Mouse (Mus musculus): ENCODE results near the gene Stox2.

Stox2 gene

DNA sequence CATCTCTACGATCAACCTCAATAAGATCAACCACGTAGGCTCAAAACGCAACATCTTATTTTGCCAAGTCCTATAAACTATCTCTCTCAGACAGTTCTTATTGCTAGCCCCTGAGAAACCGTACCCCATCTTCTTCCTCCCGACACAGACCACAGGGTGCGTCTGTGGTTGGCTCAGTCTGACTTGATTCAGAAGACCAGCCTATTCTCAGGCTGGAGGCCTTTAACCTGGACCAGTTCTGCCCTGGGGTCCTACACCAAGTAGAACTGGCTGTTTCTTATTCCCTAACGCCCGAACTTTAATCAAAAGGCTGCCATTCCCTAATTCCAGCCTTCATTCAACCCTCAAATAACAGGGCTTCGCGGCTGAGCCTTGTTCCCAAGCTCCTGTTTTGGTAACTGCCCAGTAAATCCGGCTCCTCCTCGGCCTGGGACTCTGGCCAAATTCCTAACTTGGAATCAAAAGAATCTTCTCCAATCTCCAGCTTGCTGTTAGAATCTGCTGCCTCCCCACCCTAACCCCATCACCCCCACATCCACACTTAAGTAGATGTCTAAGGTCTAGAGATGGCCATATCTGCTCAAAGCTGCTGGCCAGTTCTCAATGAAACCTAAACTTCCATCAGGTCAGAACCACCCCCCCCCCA, 91.5 kb downstream of the Stox2 start:
- no peak for DNase-seq (ENCODE audit: low read depth, low spot score)

DNA sequence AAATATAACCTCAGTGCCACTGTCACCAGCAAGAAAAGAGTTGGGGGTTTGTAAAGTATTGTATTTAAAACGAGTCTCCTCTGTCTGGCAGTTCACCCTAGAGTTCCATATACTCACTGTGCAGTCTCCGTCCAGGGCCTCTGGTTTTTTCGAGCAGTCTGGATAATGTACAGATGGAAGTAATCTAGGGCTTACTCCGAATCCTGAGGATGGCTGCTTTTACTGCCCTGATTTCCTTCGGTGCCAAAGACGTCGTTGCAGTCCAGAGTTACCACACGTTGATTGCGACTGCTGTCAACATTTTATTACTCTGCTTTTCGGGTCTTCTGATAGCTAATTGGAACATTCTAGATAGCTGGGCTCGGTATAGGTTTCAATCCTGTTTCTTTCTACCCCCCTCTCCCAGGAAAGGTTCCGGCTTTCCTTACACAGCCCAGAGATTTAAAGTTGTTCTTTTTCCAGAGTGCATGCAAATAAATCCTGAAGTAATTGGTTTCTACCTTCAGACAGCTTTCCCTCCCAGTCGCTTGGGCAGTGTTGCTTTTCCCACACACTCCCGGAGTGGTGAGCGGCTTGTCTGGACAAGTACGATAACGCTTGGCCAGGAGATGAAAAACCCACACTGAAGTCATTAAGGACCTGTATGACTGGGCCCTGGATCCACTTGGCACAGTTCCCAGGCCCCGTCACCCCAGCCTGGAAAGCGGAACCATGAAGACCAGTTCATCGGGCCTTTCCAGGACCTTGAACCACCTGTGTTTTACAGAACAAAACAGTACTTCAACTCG, 94.1 kb downstream of the Stox2 start:
- no peak for DNase-seq (ENCODE audit: low read depth, low spot score)

DNA sequence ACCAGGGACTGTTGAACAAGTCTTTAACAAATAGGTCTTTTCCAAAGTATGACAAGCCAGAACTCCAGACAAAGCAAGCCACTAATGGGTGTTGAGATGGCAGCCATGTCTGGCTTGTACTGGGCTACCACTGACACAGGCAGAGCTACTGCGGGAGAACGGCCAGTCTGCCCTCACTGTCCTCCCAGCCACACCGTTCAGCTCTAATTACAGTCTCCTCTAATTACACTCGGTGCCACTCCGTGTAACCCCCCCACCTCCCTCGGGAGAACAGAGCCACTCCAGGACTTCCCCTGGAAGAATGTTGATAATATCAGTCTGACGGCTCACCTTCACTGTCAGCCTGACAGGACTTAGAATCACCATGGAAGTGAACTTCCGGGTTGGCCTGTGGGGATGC, 97.1 kb downstream of the Stox2 start:
- no peak for DNase-seq (ENCODE audit: low read depth, low spot score)

DNA sequence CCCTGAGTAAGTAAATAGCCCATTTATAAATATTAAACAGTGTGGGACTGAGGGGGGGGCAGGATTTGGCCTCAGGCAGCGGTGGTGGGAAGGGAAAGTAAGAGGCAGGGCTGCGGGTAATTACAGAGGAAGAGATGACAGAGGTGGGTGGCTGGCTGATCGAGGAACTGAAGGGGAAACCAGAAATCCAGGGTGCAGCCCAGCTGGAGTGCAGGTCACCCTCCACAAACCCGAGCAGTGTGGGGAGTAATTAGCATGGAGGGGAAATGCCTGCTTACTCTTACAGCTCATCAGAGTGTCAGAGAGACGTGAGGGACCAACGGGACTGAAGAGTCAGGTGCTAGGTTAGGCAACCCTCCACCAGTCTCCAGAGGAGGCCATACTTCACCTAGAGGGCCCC, 98.4 kb downstream of the Stox2 start:
- DNase-seq (ENCODE audit: low read depth, low spot score) = no peak

DNA sequence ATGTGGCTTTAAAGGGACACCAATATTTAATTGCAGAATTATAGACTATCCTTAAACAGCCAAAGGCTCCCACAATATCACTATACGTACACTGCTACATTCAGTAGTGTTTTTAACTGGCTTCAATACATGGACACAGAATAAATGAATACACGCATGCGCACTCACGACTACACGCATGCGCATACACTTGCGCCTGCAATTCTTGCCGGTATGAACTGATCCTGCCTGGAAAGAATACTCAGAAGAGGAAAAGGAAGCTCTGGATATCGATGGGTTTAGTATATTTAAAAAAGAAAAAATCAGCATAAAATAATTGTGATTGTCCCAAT, 100.4 kb downstream of the Stox2 start:
- DNase-seq (ENCODE audit: low read depth, low spot score) = no peak

DNA sequence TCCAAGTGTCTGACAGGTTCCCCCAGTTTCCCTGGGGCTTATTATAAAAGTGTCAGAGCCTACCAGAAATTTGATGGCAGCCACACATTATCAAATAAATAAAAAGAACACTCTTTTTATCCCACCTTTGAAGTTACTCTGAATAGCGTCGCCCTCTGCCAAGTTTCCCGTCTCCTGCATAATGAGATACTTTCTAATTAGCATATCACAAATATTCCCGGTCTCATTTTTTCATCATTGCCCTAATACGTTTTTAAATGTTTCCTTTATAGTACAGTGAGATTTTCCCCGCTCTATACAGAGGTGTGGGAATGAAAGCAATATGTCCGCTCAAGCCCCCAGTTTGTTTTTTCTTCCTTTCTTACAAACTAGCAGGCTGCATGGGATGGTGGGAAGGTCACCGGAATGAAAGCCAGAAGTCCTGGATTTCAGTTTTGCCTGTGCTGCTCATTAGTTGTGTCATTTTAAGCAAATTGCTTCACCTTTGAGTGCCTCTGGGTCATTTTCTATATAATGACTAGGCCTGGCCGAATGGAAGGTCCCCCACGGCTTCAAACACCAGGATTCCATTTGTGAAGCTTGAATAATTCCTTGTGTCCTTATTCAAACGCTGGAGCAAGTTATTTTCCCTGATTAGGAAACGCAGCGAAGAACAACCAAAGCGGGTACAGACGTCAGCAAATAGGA, 100.9 kb downstream of the Stox2 start:
- no peak for DNase-seq (ENCODE audit: low read depth, low spot score)

DNA sequence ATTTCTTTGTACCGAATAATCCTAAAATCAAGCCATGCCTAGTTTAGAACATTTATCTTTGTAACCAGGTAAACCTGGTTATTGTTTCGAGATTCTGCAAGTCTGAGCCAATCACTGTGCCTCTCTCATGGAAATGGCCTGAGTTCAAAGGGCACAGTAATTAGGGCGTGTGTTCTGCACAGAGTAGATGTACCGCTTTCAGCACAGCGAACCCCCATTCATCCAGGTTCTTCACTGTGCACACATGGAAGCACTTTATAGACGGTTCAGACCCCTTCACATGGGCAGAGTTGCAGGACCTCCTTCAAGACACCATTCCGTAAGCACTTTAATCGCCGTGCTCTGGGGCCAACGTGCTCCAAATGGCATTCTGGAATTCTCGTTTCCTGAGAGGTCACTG, 104.7 kb downstream of the Stox2 start:
- DNase-seq (ENCODE audit: low read depth, low spot score) = no peak

DNA sequence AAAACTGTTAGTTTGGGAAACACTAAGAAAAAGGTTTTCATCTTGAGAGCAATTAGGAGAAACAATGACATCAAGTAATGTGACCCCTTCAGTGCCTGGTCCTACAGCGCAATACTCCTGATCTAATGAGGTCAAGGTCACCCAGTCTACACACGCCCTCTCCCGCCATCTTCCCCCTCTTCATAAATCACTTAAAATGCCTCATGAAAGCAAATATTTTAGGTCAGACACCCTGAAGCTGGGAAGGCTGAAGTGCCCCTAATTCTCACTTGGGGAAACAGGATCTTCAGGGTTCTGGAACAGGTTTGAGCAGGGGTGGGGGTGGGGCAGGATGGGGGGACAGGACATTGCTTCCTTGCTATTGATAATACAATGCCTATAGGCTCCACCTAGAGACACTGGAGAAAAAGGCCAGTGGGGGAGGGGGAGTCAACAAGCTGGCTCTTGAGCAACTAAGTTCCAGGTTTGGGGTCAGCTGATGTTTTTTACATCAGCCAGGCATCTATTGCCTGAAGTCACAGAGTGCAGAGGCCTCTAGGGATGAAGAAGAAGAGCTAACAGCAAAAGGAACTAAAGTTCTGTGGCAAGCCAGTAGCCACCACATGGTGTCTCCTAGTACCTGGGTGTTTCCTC, 107.4 kb downstream of the Stox2 start:
- DNase-seq (ENCODE audit: low read depth, low spot score) = no peak

DNA sequence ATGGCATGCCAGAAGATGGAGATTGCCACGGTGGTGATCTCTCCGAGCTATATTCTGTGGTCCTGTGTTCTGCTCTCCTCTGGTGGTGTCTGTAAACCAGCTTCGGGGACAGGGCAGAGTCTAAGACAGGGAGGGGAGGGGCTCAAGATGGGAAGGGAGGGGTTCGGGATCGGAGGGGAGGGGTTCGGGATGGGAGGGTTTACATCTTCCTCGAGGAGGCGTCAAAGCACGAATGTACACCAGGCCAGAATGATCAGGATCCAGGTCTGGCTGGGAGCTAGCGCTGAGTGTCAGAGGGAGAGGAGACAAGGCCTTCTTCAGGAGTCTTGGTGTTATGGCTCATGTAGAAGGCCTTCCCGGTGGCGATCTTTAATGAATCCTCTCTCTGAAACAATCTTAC, 109.7 kb downstream of the Stox2 start:
- DNase-seq (ENCODE audit: low read depth, low spot score) = no peak

DNA sequence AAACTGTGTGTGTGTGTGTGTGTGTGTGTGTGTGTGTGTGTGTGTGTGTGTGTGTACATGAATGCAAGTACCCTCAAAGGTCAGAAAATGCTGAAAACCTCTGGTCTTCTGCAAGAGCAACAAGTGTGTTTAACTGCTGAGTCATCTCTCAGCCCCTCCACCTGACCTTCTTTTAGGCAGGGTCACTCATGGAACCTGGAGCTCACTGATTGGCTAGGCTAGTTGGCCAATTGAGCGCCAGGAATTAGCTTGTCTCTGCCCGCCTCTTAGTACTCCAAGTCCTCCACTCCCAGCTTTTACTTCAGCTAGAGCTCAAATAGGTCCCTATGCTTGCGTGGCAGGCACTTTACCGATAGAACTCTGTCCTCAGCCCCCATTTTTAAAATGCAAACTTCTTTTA, 110.2 kb downstream of the Stox2 start:
- DNase-seq (ENCODE audit: low read depth, low spot score) = no peak

DNA sequence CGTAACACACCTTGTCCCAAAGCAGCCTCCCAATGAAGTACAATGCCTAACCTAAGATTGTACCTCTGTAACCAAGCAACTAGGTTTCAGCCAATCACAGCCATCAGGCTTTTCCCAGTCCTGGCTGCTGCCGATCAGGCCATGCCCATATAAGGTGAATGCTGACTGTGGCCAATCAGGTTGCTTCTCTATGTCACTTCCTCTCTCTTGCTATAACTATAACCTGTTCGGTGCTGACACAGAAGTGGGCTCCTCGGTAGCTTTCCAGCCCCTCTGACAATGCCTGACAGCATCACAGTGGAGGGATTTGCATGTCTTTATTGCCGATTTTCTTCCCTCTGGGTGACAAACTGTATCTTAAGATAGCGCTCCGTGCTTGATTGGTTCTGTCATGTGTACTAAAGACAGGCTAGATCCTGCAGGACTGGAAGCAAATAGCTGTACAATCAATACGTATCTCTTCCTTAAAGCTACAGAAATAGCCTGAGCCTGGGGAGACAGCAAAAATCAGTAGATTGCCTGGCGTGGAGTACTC, 111.9 kb downstream of the Stox2 start:
- DNase-seq (ENCODE audit: low read depth, low spot score) = no peak

DNA sequence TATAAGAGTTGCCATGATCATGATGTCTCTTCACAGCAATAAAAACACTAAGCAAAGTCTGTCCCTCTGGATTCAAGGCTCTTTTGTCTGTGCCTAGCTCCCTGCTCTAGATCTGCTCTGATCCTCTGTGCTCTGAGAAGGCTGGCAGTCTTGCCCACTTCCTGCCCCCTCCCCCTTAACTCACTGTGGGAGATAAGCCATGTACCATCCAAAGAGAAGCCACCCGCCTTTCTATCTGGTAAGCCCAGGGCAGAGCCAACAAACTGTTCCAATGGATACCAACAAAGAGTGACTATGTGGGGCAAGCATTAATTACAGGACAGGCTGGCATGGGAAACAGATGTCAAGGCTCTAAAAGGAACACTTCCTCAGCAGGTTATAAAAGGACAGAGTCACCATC, 113.2 kb downstream of the Stox2 start:
- DNase-seq (ENCODE audit: low read depth, low spot score) = no peak

DNA sequence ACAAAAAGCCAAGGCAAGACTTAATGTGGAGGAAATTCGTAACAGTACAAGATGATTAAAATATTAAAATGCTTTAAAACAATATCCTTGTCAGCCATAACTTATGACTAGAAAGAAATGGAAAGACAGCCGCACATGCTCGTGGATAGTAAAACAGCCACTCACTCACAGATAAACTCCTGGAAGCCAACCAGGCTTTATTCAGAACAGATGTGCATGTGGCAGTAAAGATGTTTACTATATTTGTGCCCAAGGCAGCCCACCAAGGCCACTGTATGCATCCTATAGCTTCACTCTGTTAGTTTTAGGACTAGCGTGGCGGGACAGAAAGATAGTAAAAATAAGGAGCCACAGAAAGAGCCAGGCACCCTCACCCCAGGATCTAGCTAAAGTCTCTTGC, 115.2 kb downstream of the Stox2 start:
- no peak for DNase-seq (ENCODE audit: low read depth, low spot score)

DNA sequence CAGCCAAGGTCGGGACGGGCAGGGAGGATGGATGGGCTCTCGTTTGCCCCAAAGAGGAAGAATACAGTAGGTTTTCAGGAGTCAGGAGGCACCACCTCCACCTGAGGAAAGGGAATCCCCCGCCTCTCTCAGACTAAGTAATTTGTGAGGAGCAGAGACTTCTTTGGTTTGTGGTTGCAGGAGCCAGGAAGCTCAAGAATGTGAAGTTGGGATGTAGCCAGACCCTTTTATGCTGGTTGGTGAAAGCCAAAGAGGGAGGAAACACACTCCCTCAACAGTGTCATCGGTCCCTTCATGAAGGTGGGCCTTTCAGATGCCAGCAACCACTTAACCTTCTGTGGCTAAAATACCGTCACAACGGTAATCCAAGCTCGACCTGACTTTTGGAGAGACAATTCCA, 119.8 kb downstream of the Stox2 start:
- DNase-seq (ENCODE audit: low read depth, low spot score) = no peak

DNA sequence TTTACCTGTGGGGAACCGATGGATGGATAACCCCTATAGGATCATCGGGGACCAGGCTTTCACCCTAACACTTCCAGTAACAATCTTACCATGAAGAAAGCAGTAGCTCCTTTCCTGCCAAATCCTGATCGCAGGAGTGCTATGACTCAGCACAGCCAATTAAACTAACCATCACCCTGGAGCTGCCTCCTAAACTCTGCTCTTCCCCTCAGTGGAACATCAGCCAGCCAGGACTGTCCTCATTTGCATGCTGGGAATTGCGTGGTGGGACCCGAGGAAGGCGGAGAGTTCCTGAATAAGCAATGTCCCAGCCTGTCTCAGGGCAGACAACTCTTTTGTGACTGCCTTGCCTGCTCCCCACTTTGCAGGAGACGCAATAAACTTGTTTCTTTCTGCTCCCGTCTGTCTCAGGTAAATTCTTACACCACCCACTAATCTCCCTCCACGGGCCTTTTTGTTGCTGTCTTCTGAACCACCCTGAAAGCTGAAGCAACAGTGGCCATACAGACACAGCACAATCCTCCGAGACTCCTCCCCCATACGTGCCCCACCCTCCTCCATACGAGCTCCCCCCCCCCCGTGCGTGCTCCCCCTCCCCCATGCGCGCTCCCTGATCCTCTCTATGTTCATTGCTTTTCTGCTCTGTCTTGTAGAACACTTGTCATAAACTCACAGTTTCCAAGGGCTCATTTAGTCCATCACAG, 121.9 kb downstream of the Stox2 start:
- no peak for DNase-seq (ENCODE audit: low read depth, low spot score)

DNA sequence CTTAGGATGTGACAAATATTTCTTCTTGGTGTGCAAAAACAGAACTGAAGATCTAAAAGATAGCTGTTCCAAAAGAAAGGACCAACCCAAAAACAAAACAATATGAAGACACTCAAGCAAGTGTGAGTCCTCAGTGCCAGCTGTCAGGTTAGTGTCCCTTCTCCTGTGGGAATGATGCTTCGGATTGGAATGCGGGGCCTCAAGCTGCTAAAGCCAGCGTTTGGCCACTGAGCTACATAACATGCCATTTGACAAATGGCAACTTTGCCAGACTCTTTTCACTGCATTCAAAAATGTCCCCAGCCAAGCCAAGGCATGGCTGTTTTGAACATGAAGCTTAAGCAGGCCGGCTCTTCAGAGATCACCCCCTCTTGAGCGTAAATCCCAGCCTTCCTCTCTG, 124.9 kb downstream of the Stox2 start:
- no peak for DNase-seq (ENCODE audit: low read depth, low spot score)

DNA sequence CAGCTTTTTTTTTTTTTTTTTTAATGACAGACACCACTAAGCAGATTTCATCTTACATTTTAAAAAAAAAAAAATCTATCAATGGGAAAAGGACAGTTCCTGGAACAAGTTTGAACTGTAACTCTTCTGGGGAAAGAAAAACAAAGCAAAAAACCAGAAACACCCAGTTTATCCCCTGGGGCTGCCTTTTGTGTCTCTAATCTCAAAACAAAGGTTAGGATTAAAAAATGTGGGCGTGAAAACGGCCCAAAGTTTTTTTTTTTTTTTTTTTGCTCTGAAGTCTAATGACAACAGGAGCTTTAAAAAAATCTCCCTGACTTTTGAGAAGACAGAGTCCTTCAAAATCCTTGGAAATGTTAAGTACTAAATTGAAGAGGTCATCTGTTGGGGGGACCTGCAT, 125.5 kb downstream of the Stox2 start:
- DNase-seq (ENCODE audit: low read depth, low spot score) = no peak

DNA sequence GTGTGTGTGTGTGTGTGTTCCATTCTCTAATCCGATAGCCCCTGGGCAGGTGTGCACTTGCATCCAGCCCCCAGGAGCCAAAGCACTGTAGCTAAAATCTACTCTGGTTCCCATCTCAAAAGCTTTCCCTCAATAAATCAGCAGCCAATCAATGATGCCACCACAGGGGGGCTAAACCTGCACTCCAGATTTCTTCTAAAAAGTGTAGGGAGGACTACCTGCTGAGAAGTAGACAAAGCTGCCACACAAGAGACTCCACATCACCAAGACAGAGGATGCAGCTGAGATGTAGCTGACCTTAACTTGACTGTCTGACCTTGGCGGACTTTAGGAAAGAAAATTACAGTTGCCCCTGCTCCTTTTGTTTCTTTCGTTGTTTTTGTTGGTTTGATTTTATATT, 127.7 kb downstream of the Stox2 start:
- no peak for DNase-seq (ENCODE audit: low read depth, low spot score)

DNA sequence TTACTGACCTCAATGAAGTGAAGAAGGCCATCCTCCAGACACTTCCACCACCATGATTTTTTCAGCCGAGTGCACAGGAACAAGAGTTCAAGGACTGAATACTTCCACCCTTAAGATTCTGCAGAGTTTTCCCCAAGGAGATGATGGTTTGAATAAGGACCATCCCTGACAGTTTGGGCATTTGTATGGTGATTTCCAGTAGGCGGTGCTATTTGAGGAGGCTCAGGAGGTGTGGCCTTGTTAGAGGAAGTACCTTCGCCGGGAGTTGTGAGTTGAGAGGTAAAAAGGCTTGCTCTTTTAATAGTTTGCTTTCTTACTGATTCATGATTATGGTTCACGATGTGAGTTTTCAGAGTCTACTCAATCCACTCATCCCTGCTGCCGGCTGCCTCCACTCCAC, 138.0 kb downstream of the Stox2 start:
- DNase-seq (ENCODE audit: low read depth, low spot score) = no peak

DNA sequence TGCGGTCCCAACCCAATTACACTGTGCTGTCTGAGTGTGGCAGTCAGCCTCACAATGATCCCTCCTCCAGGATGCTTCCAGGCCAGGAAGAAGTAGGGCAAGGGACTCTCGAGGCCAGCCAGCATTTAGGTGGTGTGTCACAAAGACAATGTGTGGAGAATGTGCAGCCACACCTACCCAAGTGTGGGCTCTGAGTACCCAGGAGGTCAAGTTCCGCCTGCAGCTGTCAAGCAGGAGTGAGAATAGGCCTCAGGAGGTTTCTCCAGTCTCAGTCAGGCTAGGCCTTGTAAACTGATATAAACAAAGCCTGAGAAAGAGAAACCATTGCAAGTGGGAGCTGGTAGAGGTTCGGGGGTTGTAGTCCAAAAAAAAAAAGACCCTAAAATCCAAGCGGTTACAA, 139.8 kb downstream of the Stox2 start:
- DNase-seq (ENCODE audit: low read depth, low spot score) = no peak

DNA sequence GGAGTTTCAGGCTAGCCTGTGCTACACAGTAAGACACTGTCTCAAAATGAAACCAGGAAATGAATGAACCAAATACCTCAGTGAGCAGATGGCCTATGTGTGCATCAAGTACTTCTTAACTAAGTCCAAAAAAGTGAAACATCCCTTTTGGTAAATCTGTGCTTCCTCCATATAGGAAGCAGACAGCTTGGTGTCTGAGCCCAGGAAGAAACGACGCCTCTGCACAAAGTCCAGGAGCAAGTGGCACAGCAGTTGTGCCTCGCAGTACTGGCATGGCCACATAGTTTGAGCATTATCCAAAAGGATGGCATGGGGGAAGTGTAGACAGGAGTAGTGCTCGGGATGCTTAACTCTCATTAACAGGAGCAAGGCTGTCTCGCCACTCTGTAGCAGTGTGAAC, 140.3 kb downstream of the Stox2 start:
- DNase-seq (ENCODE audit: low read depth, low spot score) = no peak

DNA sequence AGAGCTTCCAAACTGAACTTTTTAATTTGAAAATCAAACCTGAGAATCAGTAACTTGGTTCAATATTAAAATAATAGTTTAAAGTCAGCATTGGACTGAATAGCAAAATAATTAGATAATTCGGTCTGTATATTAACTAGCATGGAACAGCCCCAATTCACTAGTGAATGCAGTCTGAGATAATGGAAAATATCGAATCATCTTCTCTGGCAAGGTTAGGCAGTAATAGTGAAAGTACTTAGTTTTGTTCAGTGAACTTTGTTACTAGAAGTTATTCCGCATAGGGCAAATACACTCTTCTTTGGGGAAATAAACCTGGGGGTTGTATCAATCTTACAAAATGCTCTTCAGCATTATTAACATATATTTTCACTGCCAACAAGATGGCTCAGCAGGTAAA, 147.7 kb downstream of the Stox2 start:
- no peak for DNase-seq (ENCODE audit: low read depth, low spot score)

Data from CD4-positive, CD25-positive, alpha-beta regulatory T cell, adult 2 months (primary cell).